Mouse (Mus musculus) MEL (cell line): ENCODE results near the gene Sprr2d.

Source experiments
- CTCF ChIP-seq, 3 experiments: IDR thresholded peaks in 2 of 3; conservative IDR thresholded peaks in 1 of 3; 2 replicates each; pipeline ENCODE4 v1.5.1; 2011 to 2012; ENCODE audit warnings: low read length in 3 of 3, low read depth in 2 of 3, mild to moderate bottlenecking in 2 of 3, improper control_type of control experiment in 1 of 3, inconsistent platforms in 1 of 3, mixed read lengths in 1 of 3, moderate library complexity in 1 of 3; ENCODE audit not compliant: control insufficient read depth in 1 of 3, insufficient read depth in 1 of 3, poor library complexity in 1 of 3, severe bottlenecking in 1 of 3
- POLR2A ChIP-seq, 2 experiments: IDR thresholded peaks; 2 replicates each; pipeline ENCODE4 v1.6.1; 2011 to 2012; ENCODE audit warnings: low read length in 2 of 2, mild to moderate bottlenecking in 2 of 2, control low read depth in 1 of 2, improper control_type of control experiment in 1 of 2, low read depth in 1 of 2, moderate library complexity in 1 of 2; ENCODE audit not compliant: control insufficient read depth in 1 of 2, insufficient read depth in 1 of 2, poor library complexity in 1 of 2
- TAL1 ChIP-seq: IDR thresholded peaks from 2 replicates; pipeline ENCODE4 v1.6.1; 2012; ENCODE audit warnings: mild to moderate bottlenecking, inconsistent platforms, low read length, moderate library complexity, mixed read lengths
- TCF12 ChIP-seq: IDR thresholded peaks from 2 replicates; pipeline ENCODE4 v1.6.1; 2014; ENCODE audit warnings: low read depth, mild to moderate bottlenecking, inconsistent platforms, low read length, improper control_type of control experiment, moderate library complexity

DNA sequence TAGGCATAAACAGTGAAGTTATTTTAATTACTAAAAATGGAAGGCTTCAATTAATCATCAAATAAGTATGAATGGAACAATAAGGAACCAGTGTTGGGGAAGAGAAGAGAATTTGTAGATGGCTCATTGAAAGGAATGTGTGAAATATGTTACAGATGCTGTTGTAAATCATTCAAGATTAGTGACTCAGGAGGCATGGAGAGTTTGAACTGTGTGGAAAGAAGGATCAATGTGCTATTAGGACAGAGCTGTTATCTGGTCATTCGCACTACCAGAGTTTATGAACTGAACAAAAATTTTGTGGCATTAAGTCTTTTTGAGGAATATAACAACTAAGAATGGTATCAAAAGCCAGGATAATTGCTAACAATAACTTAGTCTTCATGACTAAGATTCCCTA is 31.5 kb upstream of the Sprr2d start:
- no peak for TF ChIP-seq CTCF (IDR thresholded peaks at IDR 0.05 in 2 of 3, conservative IDR thresholded peaks at IDR 0.05 in 1 of 3; ENCODE audit: control insufficient read depth in 1 of 3, insufficient read depth in 1 of 3, low read depth in 2 of 3, low read length in 3 of 3, poor library complexity in 1 of 3, severe bottlenecking in 1 of 3)
- TF ChIP-seq TAL1, result no peak
- no peak for TF ChIP-seq POLR2A (IDR thresholded peaks at IDR 0.05; ENCODE audit: control insufficient read depth in 1 of 2, insufficient read depth in 1 of 2, low read depth in 1 of 2, low read length in 2 of 2, poor library complexity in 1 of 2)
- no peak for TF ChIP-seq TCF12
